Mouse (Mus musculus) forebrain, embryonic 12.5 days (tissue): ENCODE measurements at regions not wholly inside any gene's neighbourhood (a gene's known extent, or its start where the extent isn't known, plus 50 kb on each side); places are given as distances from the start of the nearest gene placed in this dataset.

Source experiments
- ATAC-seq: fragments of 200-750 bp; cut with Nextera tagmentation; 2 replicates; pipeline ENCODE4 v1.8.0; 2017; ENCODE audit warnings: moderate TSS enrichment; ENCODE audit not compliant: low FRiP score
- H3K27ac ChIP-seq: fragments of 300-500 bp; sonication (generic); 2 replicates; pipeline ENCODE4 v1.5.1; 2016; ENCODE audit warnings: mild to moderate bottlenecking
- H3K27me3 ChIP-seq: fragments of 300-500 bp; sonication (generic); 2 replicates; pipeline ENCODE4 v1.6.1; 2016; ENCODE audit warnings: mild to moderate bottlenecking
- H3K36me3 ChIP-seq: fragments of 300-500 bp; sonication (generic); replicated peaks from 2 replicates; pipeline ENCODE4 v1.6.1; 2016; ENCODE audit warnings: mild to moderate bottlenecking
- H3K4me1 ChIP-seq: fragments of 300-500 bp; sonication (generic); 2 replicates; pipeline ENCODE4 v1.6.1; 2016
- H3K4me2 ChIP-seq: fragments of 300-500 bp; sonication (generic); 2 replicates; pipeline ENCODE4 v1.6.1; 2016; ENCODE audit warnings: mild to moderate bottlenecking, moderate library complexity
- H3K4me3 ChIP-seq: fragments of 300-500 bp; sonication (generic); replicated peaks from 2 replicates; pipeline ENCODE4 v1.5.1; 2016; ENCODE audit warnings: mild to moderate bottlenecking
- H3K9ac ChIP-seq: fragments of 300-500 bp; sonication (generic); 2 replicates; pipeline ENCODE4 v1.6.1; 2016; ENCODE audit warnings: mild to moderate bottlenecking
- H3K9me3 ChIP-seq: fragments of 300-500 bp; sonication (generic); 2 replicates; pipeline ENCODE4 v1.6.1; 2016
- WGBS: fragments of 180-500 bp; shearing (Covaris S2); methylation state at CpG from one replicate; pipeline ENCODE4 v1.1.7; 2016; 5-methylcytosine and 5-hydroxymethylcytosine counted together

- no peak overlapping the region for H3K9ac ChIP-seq
- H3K27ac ChIP-seq, result no peak overlapping the region
- no peaks in the 10 kb centered on the region for H3K9me3 ChIP-seq
- H3K4me1 ChIP-seq, result no peaks in the 10 kb centered on the region
- ATAC-seq, result no peak
- H3K36me3 ChIP-seq, result no peaks in the 10 kb centered on the region
- H3K4me2 ChIP-seq, result no peak overlapping the region
- H3K27me3 ChIP-seq, result no peaks in the 10 kb centered on the region
- WGBS, result 81% methylated on average over 3 of the region's 3 CpGs
- no peak overlapping the region for H3K4me3 ChIP-seq
These were observed 309.5 kb downstream of the 1810013L24Rik start for GRCm38 (mm10) chr16:9139405-9139804.

GRCm38 (mm10) chr16:9149209-9150135, 319.6 kb downstream of the 1810013L24Rik start:
- Histone ChIP-seq H3K27ac (no peak overlapping the region), H3K4me2 (no peak overlapping the region), H3K36me3 (no peaks in the 10 kb centered on the region), H3K27me3 (no peaks in the 10 kb centered on the region), H3K4me3 (no peak overlapping the region), H3K9ac (no peak overlapping the region), H3K9me3 (no peaks in the 10 kb centered on the region), H3K4me1 (no peaks in the 10 kb centered on the region)
- WGBS, result 62% methylated on average over 8 of the region's 8 CpGs
- no peak for ATAC-seq

GRCm38 (mm10) chr16:9151936-9152335, 322.0 kb downstream of the 1810013L24Rik start:
- Histone ChIP-seq H3K4me2 (no peak overlapping the region), H3K36me3 (no peaks in the 10 kb centered on the region), H3K4me1 (no peaks in the 10 kb centered on the region), H3K4me3 (no peak overlapping the region), H3K9ac (no peak overlapping the region), H3K27ac (no peak overlapping the region), H3K27me3 (no peaks in the 10 kb centered on the region), H3K9me3 (no peaks in the 10 kb centered on the region)
- ATAC-seq, result no peak
- WGBS, result 83% methylated on average over 4 of the region's 4 CpGs

GRCm38 (mm10) chr16:9153501-9153900, 323.6 kb downstream of the 1810013L24Rik start:
- H3K27me3 ChIP-seq, result no peaks in the 10 kb centered on the region
- H3K36me3 ChIP-seq, result no peaks in the 10 kb centered on the region
- H3K9ac ChIP-seq, result no peak overlapping the region
- no peaks in the 10 kb centered on the region for H3K4me1 ChIP-seq
- H3K4me2 ChIP-seq, result no peak overlapping the region
- WGBS, result 93% methylated on average over 4 of the region's 4 CpGs
- no peak for ATAC-seq
- H3K27ac ChIP-seq, result no peak overlapping the region
- no peak overlapping the region for H3K4me3 ChIP-seq
- H3K9me3 ChIP-seq, result no peaks in the 10 kb centered on the region

- 58% methylated on average over 8 of the region's 8 CpGs for WGBS
- H3K36me3 ChIP-seq, result no peaks in the 10 kb centered on the region
- ATAC-seq, result no peak
These were observed 335.9 kb downstream of the 1810013L24Rik start for GRCm38 (mm10) chr16:9165763-9166310.

GRCm38 (mm10) chr16:9176402-9176801, 346.5 kb downstream of the 1810013L24Rik start:
- H3K36me3 ChIP-seq, result no peaks in the 10 kb centered on the region
- no peaks in the 10 kb centered on the region for H3K9me3 ChIP-seq
- no peaks in the 10 kb centered on the region for H3K4me1 ChIP-seq
- WGBS, result 88% methylated on average over 3 of the region's 3 CpGs
- no peak overlapping the region for H3K27ac ChIP-seq
- no peak overlapping the region for H3K9ac ChIP-seq
- ATAC-seq, result no peak
- H3K27me3 ChIP-seq, result no peaks in the 10 kb centered on the region
- H3K4me2 ChIP-seq, result no peak overlapping the region
- no peak overlapping the region for H3K4me3 ChIP-seq

More at GRCm38 (mm10) chr16:9165763-9166310, 335.9 kb downstream of the 1810013L24Rik start:
- Histone ChIP-seq H3K27ac (no peak overlapping the region), H3K4me3 (no peak overlapping the region), H3K9ac (no peak overlapping the region), H3K4me2 (no peak overlapping the region), H3K4me1 (no peaks in the 10 kb centered on the region), H3K27me3 (no peaks in the 10 kb centered on the region), H3K9me3 (no peaks in the 10 kb centered on the region)

- 57% methylated on average over 13 of the region's 13 CpGs for WGBS
- Histone ChIP-seq H3K27me3 (no peaks in the 10 kb centered on the region), H3K27ac (no peak overlapping the region), H3K9ac (no peak overlapping the region), H3K36me3 (no peaks in the 10 kb centered on the region), H3K4me1 (no peaks in the 10 kb centered on the region), H3K9me3 (no peaks in the 10 kb centered on the region), H3K4me2 (no peak overlapping the region), H3K4me3 (no peak overlapping the region)
- ATAC-seq, result no peak
These were observed 365.9 kb downstream of the 1810013L24Rik start for GRCm38 (mm10) chr16:9195821-9196220.

- Histone ChIP-seq H3K4me1 (no peaks in the 10 kb centered on the region), H3K36me3 (no peaks in the 10 kb centered on the region), H3K9me3 (no peaks in the 10 kb centered on the region), H3K27ac (no peak overlapping the region), H3K9ac (no peak overlapping the region), H3K27me3 (no peaks in the 10 kb centered on the region), H3K4me2 (no peak overlapping the region), H3K4me3 (no peak overlapping the region)
- 86% methylated on average over 1 of the region's 1 CpGs for WGBS
- no peak for ATAC-seq
These were observed 369.1 kb downstream of the 1810013L24Rik start for GRCm38 (mm10) chr16:9198903-9199532.

GRCm38 (mm10) chr16:9208602-9209001, 378.7 kb downstream of the 1810013L24Rik start:
- no peak overlapping the region for H3K4me2 ChIP-seq
- no peak overlapping the region for H3K27ac ChIP-seq
- no peaks in the 10 kb centered on the region for H3K27me3 ChIP-seq
- H3K9me3 ChIP-seq, result 0 out of 2 replicates have a peak, but pooled peaks cover 3% of the 10 kb centered on the region
- H3K4me1 ChIP-seq, result no peaks in the 10 kb centered on the region
- H3K4me3 ChIP-seq, result no peak overlapping the region
- no peak for ATAC-seq
- H3K36me3 ChIP-seq, result no peaks in the 10 kb centered on the region
- WGBS, result 92% methylated on average over 4 of the region's 4 CpGs
- no peak overlapping the region for H3K9ac ChIP-seq

GRCm38 (mm10) chr16:9211485-9211884, 381.6 kb downstream of the 1810013L24Rik start:
- 86% methylated on average over 6 of the region's 6 CpGs for WGBS
- no peak for ATAC-seq

GRCm38 (mm10) chr16:9215131-9215530, 385.2 kb downstream of the 1810013L24Rik start:
- Histone ChIP-seq H3K4me2 (no peak overlapping the region), H3K27ac (no peak overlapping the region), H3K4me3 (no peak overlapping the region), H3K9ac (no peak overlapping the region), H3K36me3 (no peaks in the 10 kb centered on the region), H3K27me3 (no peaks in the 10 kb centered on the region), H3K4me1 (peaks cover 2% of the 10 kb centered on the region; the same call in 1 of the 2 replicates), H3K9me3 (no peaks in the 10 kb centered on the region)
- 74% methylated on average over 1 of the region's 1 CpGs for WGBS
- ATAC-seq, result no peak

More at GRCm38 (mm10) chr16:9211485-9211884, 381.6 kb downstream of the 1810013L24Rik start:
- H3K9me3 ChIP-seq, result 0 out of 2 replicates have a peak, but pooled peaks cover 3% of the 10 kb centered on the region
- H3K9ac ChIP-seq, result no peak overlapping the region
- H3K4me2 ChIP-seq, result no peak overlapping the region
- H3K4me3 ChIP-seq, result no peak overlapping the region
- no peaks in the 10 kb centered on the region for H3K27me3 ChIP-seq
- H3K4me1 ChIP-seq, result no peaks in the 10 kb centered on the region
- no peaks in the 10 kb centered on the region for H3K36me3 ChIP-seq
- no peak overlapping the region for H3K27ac ChIP-seq

- H3K4me1 ChIP-seq, result peaks cover 2% of the 10 kb centered on the region; the same call in 1 of the 2 replicates
- H3K27ac ChIP-seq, result no peak overlapping the region
- 86% methylated on average over 7 of the region's 7 CpGs for WGBS
- no peaks in the 10 kb centered on the region for H3K9me3 ChIP-seq
- no peaks in the 10 kb centered on the region for H3K36me3 ChIP-seq
- no peak overlapping the region for H3K4me2 ChIP-seq
- ATAC-seq, result no peak
- H3K9ac ChIP-seq, result no peak overlapping the region
- no peaks in the 10 kb centered on the region for H3K27me3 ChIP-seq
- no peak overlapping the region for H3K4me3 ChIP-seq
These were observed 387.5 kb downstream of the 1810013L24Rik start for GRCm38 (mm10) chr16:9217361-9217760.
